Mouse (Mus musculus): Measurements from ENCODE around the gene Acot10. TPM values are rescaled to one million over a fixed set of nuclear protein-coding genes. Genes with fewer than 3 reads are reported as not detected.

The Acot10 gene
- polyA plus RNA-seq, 1 experiment from 2014 or later = 0.29 TPM

Other genes with a start within 250 kb of the Acot10 start
- gene Cdh12, start 217.5 kb downstream of the Acot10 start, polyA plus RNA-seq (2015; fragmentation: Nextera tagmentation; extraction: Ambion mirVana) = 4.1 and 5.6 TPM in 2 replicates

Measured in forebrain, embryonic 15.5 days (tissue).